ENCODE assay signal across 8 mouse cellular contexts in the genomic region with DNA sequence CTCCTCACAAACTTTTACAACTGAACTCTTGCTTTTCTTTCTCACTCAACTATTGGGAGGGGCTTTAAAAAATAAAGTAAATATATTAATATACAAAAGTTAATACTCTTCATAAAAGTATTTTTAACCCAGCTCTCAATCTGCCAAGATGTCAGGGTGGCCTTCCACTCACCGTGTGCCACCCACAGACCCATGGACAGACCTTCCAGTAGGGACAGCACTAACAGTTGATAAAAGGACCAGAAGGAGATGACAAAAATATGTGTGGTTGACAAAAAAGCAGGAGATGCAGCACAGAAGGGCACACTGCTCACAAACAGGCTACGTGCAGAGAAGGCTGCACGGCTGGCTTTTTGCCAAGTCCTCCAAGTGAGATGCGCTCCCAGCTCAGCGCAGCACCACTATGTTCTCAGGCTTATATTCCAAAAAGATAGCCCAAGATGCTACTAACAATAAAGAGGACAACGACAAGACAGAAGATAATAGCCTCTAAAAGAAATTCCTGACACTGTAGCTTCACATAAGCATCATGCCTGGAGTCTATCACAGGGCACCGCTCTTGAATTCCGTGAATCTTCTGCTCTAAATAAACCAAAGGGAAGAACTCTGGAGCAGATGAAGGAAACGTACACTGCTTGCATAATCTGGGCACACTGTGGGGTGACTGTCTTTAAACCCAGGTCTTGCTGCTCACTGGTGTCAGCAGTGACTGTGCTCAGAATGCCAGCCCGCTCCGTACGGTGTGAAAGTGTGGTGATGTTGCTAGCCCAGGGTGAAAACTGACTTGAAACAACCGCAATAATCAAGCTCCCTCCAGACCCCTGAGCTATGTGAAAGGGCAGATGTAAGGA.
A peak's percentile ranks its signal among the peaks of the same experiment; 100 is the strongest.
DNase-seq lines count a peak whose midpoint lies in the region; ATAC-seq lines count a peak whose summit lies in the region.

No protein-coding gene starts in this region.

- ATAC-seq in neural tube, embryonic 13.5 days (ENCODE audit: low read depth), result peak; percentile 50
- ATAC-seq in embryonic facial prominence, embryonic 14.5 days (ENCODE audit: low read depth), result 0 out of 2 replicates have a peak, but pooled peaks have one; percentile 30
- no peak for ATAC-seq in limb, embryonic 13.5 days (ENCODE audit: low FRiP score, low read depth)

- H3K4me2 ChIP-seq in neural tube, embryonic 13.5 days, result no peak overlapping the region
- H3K4me2 ChIP-seq in embryonic facial prominence, embryonic 14.5 days (ENCODE audit: low read depth, low read length), result no peak overlapping the region
- H3K4me2 ChIP-seq in limb, embryonic 13.5 days (replicated peaks), result peak overlapping the region; percentile 16

- peaks cover 70% of the 10 kb centered on the region for H3K4me1 ChIP-seq in heart, embryonic 10.5 days
- H3K4me1 ChIP-seq in neural tube, embryonic 13.5 days (replicated peaks), result peaks cover 19% of the 10 kb centered on the region
- peaks cover 21% of the 10 kb centered on the region for H3K4me1 ChIP-seq in embryonic facial prominence, embryonic 14.5 days (ENCODE audit: control insufficient read depth, insufficient read depth, low read length)
- peaks cover 83% of the 10 kb centered on the region for H3K4me1 ChIP-seq in limb, embryonic 13.5 days

- no peaks in the 10 kb centered on the region for H3K36me3 ChIP-seq in heart, embryonic 10.5 days
- no peaks in the 10 kb centered on the region for H3K36me3 ChIP-seq in neural tube, embryonic 13.5 days
- no peaks in the 10 kb centered on the region for H3K36me3 ChIP-seq in embryonic facial prominence, embryonic 14.5 days (ENCODE audit: control insufficient read depth, insufficient read depth, low read length)
- no peaks in the 10 kb centered on the region for H3K36me3 ChIP-seq in limb, embryonic 13.5 days

- H3K9me3 ChIP-seq in heart, embryonic 10.5 days, result no peaks in the 10 kb centered on the region
- H3K9me3 ChIP-seq in neural tube, embryonic 13.5 days, result no peaks in the 10 kb centered on the region
- H3K9me3 ChIP-seq in embryonic facial prominence, embryonic 14.5 days (ENCODE audit: control insufficient read depth, low read length), result no peaks in the 10 kb centered on the region
- H3K9me3 ChIP-seq in limb, embryonic 13.5 days, result no peaks in the 10 kb centered on the region

- WGBS in heart, embryonic 10.5 days, result 61% methylated on average over 13 of the region's 13 CpGs
- WGBS in neural tube, embryonic 13.5 days, result 64% methylated on average over 13 of the region's 13 CpGs
- 47% methylated on average over 13 of the region's 13 CpGs for WGBS in embryonic facial prominence, embryonic 14.5 days
- 29% methylated on average over 13 of the region's 13 CpGs for WGBS in limb, embryonic 13.5 days

- H3K4me3 ChIP-seq in heart, embryonic 10.5 days, result no peak overlapping the region
- H3K4me3 ChIP-seq in neural tube, embryonic 13.5 days, result no peak overlapping the region
- H3K4me3 ChIP-seq in embryonic facial prominence, embryonic 14.5 days (ENCODE audit: low read depth, low read length), result no peak overlapping the region
- no peak overlapping the region for H3K4me3 ChIP-seq in limb, embryonic 13.5 days

- H3K27ac ChIP-seq in heart, embryonic 10.5 days, result peak overlapping the region; percentile 82
- H3K27ac ChIP-seq in neural tube, embryonic 13.5 days (replicated peaks), result no peak overlapping the region
- H3K27ac ChIP-seq in embryonic facial prominence, embryonic 14.5 days (replicated peaks; ENCODE audit: low read depth, low read length), result no peak overlapping the region
- H3K27ac ChIP-seq in limb, embryonic 13.5 days, result peak overlapping the region; percentile 69

- intact Hi-C loops in heart, postnatal 25 days (cut with DNase I), result no loop called here

- peak; percentile 66 for DNase-seq in heart, embryonic 10.5 days (ENCODE audit: low spot score)
- DNase-seq in heart, postnatal 25 days (ENCODE audit: low spot score), result no peak
- no peak for DNase-seq in neural tube, embryonic 10.5 days (ENCODE audit: extremely low spot score, low spot score)
- DNase-seq in embryonic facial prominence, embryonic 14.5 days (ENCODE audit: low spot score), result no peak
- no peak for DNase-seq in embryo, embryonic 11 days
- DNase-seq in c-Kit-positive CD71-positive TER-119-positive erythroid progenitor cells, embryonic 14.5 days (ENCODE audit: low spot score), result no peak

- H3K27me3 ChIP-seq in heart, embryonic 10.5 days (ENCODE audit: insufficient read depth, poor library complexity, severe bottlenecking), result no peaks in the 10 kb centered on the region
- H3K27me3 ChIP-seq in neural tube, embryonic 13.5 days, result no peaks in the 10 kb centered on the region
- H3K27me3 ChIP-seq in embryonic facial prominence, embryonic 14.5 days (replicated peaks; ENCODE audit: control insufficient read depth, insufficient read depth, low read length), result no peaks in the 10 kb centered on the region
- H3K27me3 ChIP-seq in limb, embryonic 13.5 days, result no peaks in the 10 kb centered on the region

- no peak overlapping the region for H3K9ac ChIP-seq in neural tube, embryonic 13.5 days
- H3K9ac ChIP-seq in embryonic facial prominence, embryonic 14.5 days (ENCODE audit: low read depth, low read length), result no peak overlapping the region
- peak overlapping the region; percentile 45 for H3K9ac ChIP-seq in limb, embryonic 13.5 days

Comparison
In these comparisons a context has a peak if more than half of its experiments do, and no peak if none do; other contexts are left out.
1. H3K27ac ChIP-seq: peak in heart, embryonic 10.5 days (single experiment) and limb, embryonic 13.5 days (single experiment); none in neural tube, embryonic 13.5 days (single experiment) and embryonic facial prominence, embryonic 14.5 days (single experiment).